Mouse (Mus musculus) forebrain, embryonic 14.5 days (tissue): ENCODE measurements around the gene Glul. TPM values are rescaled to one million over a fixed set of nuclear protein-coding genes. Genes with fewer than 3 reads are reported as not detected.

ENCODE experiments used
- ATAC-seq: fragments of 200-750 bp; cut with Nextera tagmentation; 2 replicates; pipeline ENCODE4 v1.8.0; 2017; ENCODE audit warnings: mild to moderate bottlenecking, moderate library complexity
- DNase-seq: peaks from one replicate; pipeline ENCODE4 v3.0.0-alpha.2; 2015; ENCODE audit warnings: low spot score
- H3K27ac ChIP-seq: fragments of 300-500 bp; sonication (generic); 2 replicates; pipeline ENCODE4 v1.5.1; 2014; ENCODE audit warnings: low read depth, mild to moderate bottlenecking, control low read depth, low read length, moderate library complexity
- H3K27me3 ChIP-seq: fragments of 300-500 bp; sonication (generic); replicated peaks from 2 replicates; pipeline ENCODE4 v1.6.1; 2014; ENCODE audit warnings: low read length, control low read depth, mixed read lengths; ENCODE audit not compliant: control insufficient read depth, insufficient read depth
- H3K36me3 ChIP-seq: fragments of 300-500 bp; sonication (generic); 2 replicates; pipeline ENCODE4 v1.6.1; 2014; ENCODE audit warnings: low read length, control low read depth; ENCODE audit not compliant: control insufficient read depth, insufficient read depth
- H3K4me1 ChIP-seq: fragments of 300-500 bp; sonication (generic); 2 replicates; pipeline ENCODE4 v1.6.1; 2014; ENCODE audit warnings: antibody characterized with exemption, low read length, control low read depth; ENCODE audit not compliant: control insufficient read depth, insufficient read depth
- H3K4me2 ChIP-seq: fragments of 300-500 bp; sonication (generic); 2 replicates; pipeline ENCODE4 v1.6.1; 2014; ENCODE audit warnings: mild to moderate bottlenecking, control low read depth, low read length
- H3K4me3 ChIP-seq: fragments of 300-500 bp; sonication (generic); 2 replicates; pipeline ENCODE4 v1.5.1; 2014; ENCODE audit warnings: low read depth, low read length, control low read depth
- H3K9ac ChIP-seq: fragments of 300-500 bp; sonication (generic); 2 replicates; pipeline ENCODE4 v1.6.1; 2014; ENCODE audit warnings: mild to moderate bottlenecking, low read length, control low read depth, moderate library complexity
- H3K9me3 ChIP-seq: fragments of 300-500 bp; sonication (generic); replicated peaks from 2 replicates; pipeline ENCODE4 v1.6.1; 2016; ENCODE audit warnings: low read length, control low read depth, mixed read lengths; ENCODE audit not compliant: control insufficient read depth
- WGBS: fragments of 180-500 bp; shearing (Covaris S2); extraction: QIAGEN DNeasy Blood & Tissue Kit; methylation state at CpG from one replicate; pipeline ENCODE4 v1.1.7; 2014; 5-methylcytosine and 5-hydroxymethylcytosine counted together
- polyA plus RNA-seq: library from polyadenylated mRNA; unstranded; fragments of >200 nt; fragmentation: Nextera tagmentation; extraction: Ambion mirVana; gene quantifications from 2 replicates; pipeline ENCODE4 v1.2.1, GENCODE M21; 2014

Glul gene
- polyA plus RNA-seq, 1 experiment from 2014 or later: 137 TPM

DNA sequence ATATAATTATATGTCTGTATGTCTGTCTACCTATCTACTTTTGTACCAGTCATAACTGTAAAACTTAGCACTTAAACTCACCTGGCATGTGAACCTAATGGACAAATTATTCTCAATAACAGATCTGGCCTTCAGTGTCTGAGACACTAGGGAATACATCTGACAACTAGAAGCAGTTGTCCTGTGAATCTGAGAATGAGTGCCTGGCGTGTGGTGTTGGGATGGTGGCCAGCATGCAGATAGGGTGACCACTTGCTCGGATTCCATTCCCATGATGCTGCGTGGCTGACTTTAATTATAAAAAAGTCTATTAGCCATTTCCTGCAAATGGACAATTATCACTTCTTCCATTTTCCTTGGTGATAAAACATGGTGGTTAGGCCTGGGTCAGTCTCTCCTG is 6.1 kb downstream of the Glul start:
- 95% methylated on average over 3 of the region's 3 CpGs for WGBS

GRCm38 (mm10) chr1:153908208-153908607 is 8.5 kb downstream of the Glul start:
- H3K9ac ChIP-seq: no peak overlapping the region
- 50% methylated on average over 6 of the region's 6 CpGs for WGBS
- no peaks in the 10 kb centered on the region for H3K27me3 ChIP-seq
- peaks cover under 1% of the 10 kb centered on the region; the same call in 1 of the 2 replicates for H3K4me1 ChIP-seq
- DNase-seq (no peak), ATAC-seq (no peak)
- H3K4me2 ChIP-seq: no peak overlapping the region
- H3K9me3 ChIP-seq: no peaks in the 10 kb centered on the region
- no peak overlapping the region for H3K27ac ChIP-seq
- no peak overlapping the region for H3K4me3 ChIP-seq
- H3K36me3 ChIP-seq: peaks cover 77% of the 10 kb centered on the region

More for the DNA sequence above, 6.1 kb downstream of the Glul start:
- ATAC-seq (no peak), DNase-seq (no peak)
- Histone ChIP-seq H3K4me1 (peaks cover 17% of the 10 kb centered on the region), H3K4me3 (no peak overlapping the region), H3K36me3 (peaks cover 82% of the 10 kb centered on the region), H3K9ac (no peak overlapping the region), H3K27me3 (no peaks in the 10 kb centered on the region), H3K27ac (no peak overlapping the region), H3K9me3 (no peaks in the 10 kb centered on the region), H3K4me2 (no peak overlapping the region)

GRCm38 (mm10) chr1:153908741-153909140 is 9.0 kb downstream of the Glul start:
- H3K9me3 ChIP-seq: no peaks in the 10 kb centered on the region
- no peak overlapping the region for H3K9ac ChIP-seq
- no peak for ATAC-seq
- H3K27ac ChIP-seq: no peak overlapping the region
- DNase-seq: no peak
- H3K4me2 ChIP-seq: no peak overlapping the region
- H3K4me3 ChIP-seq: no peak overlapping the region
- no peaks in the 10 kb centered on the region for H3K27me3 ChIP-seq
- peaks cover 72% of the 10 kb centered on the region for H3K36me3 ChIP-seq
- no peaks in the 10 kb centered on the region for H3K4me1 ChIP-seq
- WGBS: 84% methylated on average over 4 of the region's 4 CpGs

GRCm38 (mm10) chr1:153909213-153909962 is 9.6 kb downstream of the Glul start:
- H3K27ac ChIP-seq: no peak overlapping the region
- H3K4me1 ChIP-seq: no peaks in the 10 kb centered on the region
- H3K27me3 ChIP-seq: no peaks in the 10 kb centered on the region
- ATAC-seq (no peak), DNase-seq (no peak)
- WGBS: 91% methylated on average over 10 of the region's 10 CpGs
- peaks cover 65% of the 10 kb centered on the region for H3K36me3 ChIP-seq
- no peak overlapping the region for H3K9ac ChIP-seq
- no peaks in the 10 kb centered on the region for H3K9me3 ChIP-seq
- no peak overlapping the region for H3K4me3 ChIP-seq
- H3K4me2 ChIP-seq: no peak overlapping the region

GRCm38 (mm10) chr1:153909963-153910291 is 10.2 kb downstream of the Glul start:
- Histone ChIP-seq H3K36me3 (peaks cover 60% of the 10 kb centered on the region), H3K4me1 (no peaks in the 10 kb centered on the region), H3K27me3 (no peaks in the 10 kb centered on the region), H3K4me3 (no peak overlapping the region), H3K9ac (no peak overlapping the region), H3K9me3 (no peaks in the 10 kb centered on the region), H3K4me2 (no peak overlapping the region), H3K27ac (no peak overlapping the region)
- no peak for ATAC-seq
- WGBS: 94% methylated on average over 9 of the region's 9 CpGs
- DNase-seq: no peak

DNA sequence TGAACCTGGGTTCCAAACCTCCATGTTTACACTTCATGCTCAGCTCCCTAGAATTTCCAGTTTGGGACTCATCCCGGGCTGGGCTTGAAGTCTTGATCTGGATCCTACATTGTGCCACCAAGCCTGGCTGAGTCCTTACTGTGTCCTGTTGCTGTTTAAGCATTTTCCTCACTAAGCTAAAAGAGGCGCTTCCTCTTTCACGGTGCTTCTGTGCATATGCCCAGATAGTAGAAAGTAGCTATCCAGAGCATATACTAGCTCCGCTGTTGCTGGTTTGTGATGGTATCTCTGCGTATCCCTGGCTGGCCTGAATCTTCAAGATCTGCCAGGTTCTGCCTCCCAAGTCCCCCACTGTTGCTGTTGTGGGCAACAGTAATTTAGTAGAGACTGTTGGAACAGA is 10.7 kb downstream of the Glul start:
- Histone ChIP-seq H3K36me3 (peaks cover 55% of the 10 kb centered on the region), H3K27me3 (no peaks in the 10 kb centered on the region)

GRCm38 (mm10) chr1:153911276-153911795 is 11.6 kb downstream of the Glul start:
- H3K27me3 ChIP-seq: no peaks in the 10 kb centered on the region
- peaks cover 46% of the 10 kb centered on the region for H3K36me3 ChIP-seq
- no peak overlapping the region for H3K4me3 ChIP-seq
- no peak overlapping the region for H3K27ac ChIP-seq
- H3K9ac ChIP-seq: no peak overlapping the region
- no peak overlapping the region for H3K4me2 ChIP-seq
- no peaks in the 10 kb centered on the region for H3K9me3 ChIP-seq
- no peak for DNase-seq
- 86% methylated on average over 6 of the region's 6 CpGs for WGBS
- no peaks in the 10 kb centered on the region for H3K4me1 ChIP-seq
- ATAC-seq: no peak

More for the DNA sequence above, 10.7 kb downstream of the Glul start:
- H3K4me2 ChIP-seq: no peak overlapping the region
- 95% methylated on average over 5 of the region's 5 CpGs for WGBS
- no peaks in the 10 kb centered on the region for H3K4me1 ChIP-seq
- ATAC-seq (no peak), DNase-seq (no peak)
- no peaks in the 10 kb centered on the region for H3K9me3 ChIP-seq
- H3K9ac ChIP-seq: no peak overlapping the region
- H3K4me3 ChIP-seq: no peak overlapping the region
- no peak overlapping the region for H3K27ac ChIP-seq

DNA sequence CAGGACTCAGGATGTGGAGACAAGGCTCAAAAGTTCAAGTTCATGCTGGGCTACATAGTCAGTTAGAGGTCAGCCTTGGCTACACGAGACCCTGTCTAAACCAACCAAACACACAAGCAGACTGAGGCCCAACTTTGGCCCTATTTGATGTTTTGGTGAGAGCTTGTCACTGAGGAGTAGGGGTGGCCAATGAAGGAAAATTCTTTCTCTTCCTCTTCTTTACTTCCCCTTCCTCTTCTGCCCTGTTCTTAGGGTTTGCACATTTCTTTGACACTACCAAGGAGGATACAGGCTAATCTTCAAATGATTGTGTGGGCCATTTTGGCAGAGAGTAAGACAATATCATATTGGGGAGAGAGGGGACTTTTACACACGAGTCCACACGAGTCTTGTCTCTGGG is 14.1 kb downstream of the Glul start:
- H3K27ac ChIP-seq: no peak overlapping the region
- H3K4me1 ChIP-seq: no peaks in the 10 kb centered on the region
- no peak for ATAC-seq
- no peaks in the 10 kb centered on the region for H3K27me3 ChIP-seq
- H3K9ac ChIP-seq: no peak overlapping the region
- no peak for DNase-seq
- H3K9me3 ChIP-seq: no peaks in the 10 kb centered on the region
- no peak overlapping the region for H3K4me2 ChIP-seq
- no peak overlapping the region for H3K4me3 ChIP-seq
- 93% methylated on average over 3 of the region's 3 CpGs for WGBS
- H3K36me3 ChIP-seq: peaks cover 20% of the 10 kb centered on the region

- Histone ChIP-seq H3K27me3 (no peaks in the 10 kb centered on the region), H3K36me3 (no peaks in the 10 kb centered on the region), H3K27ac (no peak overlapping the region), H3K9me3 (no peaks in the 10 kb centered on the region), H3K4me1 (no peaks in the 10 kb centered on the region), H3K4me2 (no peak overlapping the region), H3K4me3 (no peak overlapping the region), H3K9ac (no peak overlapping the region)
- 70% methylated on average over 3 of the region's 3 CpGs for WGBS
- DNase-seq (no peak), ATAC-seq (no peak)
Measured at GRCm38 (mm10) chr1:153918521-153919206, 18.9 kb downstream of the Glul start.
